In genomic region chr7:36476851-36477644, GRCm38 (mm10) we compare ENCODE assay signal across 15 mouse cellular contexts.
DNase-seq lines count a peak whose midpoint lies in the region; ATAC-seq and TF ChIP-seq lines count a peak whose summit lies in the region.
"Had no signal": no experiment of that assay in that cellular context is flagged by ENCODE, and none has a peak within 500 bp of the region (broad histone marks: within the 10 kb centered on the region; RNA-seq: fewer than 3 reads in every experiment).

No protein-coding gene starts in this region.

- H3K4me3 ChIP-seq in left cerebral cortex, adult 2 months: peak overlapping the region; percentile 21
- peak overlapping the region; percentile 15 for H3K4me3 ChIP-seq in forebrain, embryonic 14.5 days (ENCODE audit: low read depth, low read length)
- no peak overlapping the region for H3K4me3 ChIP-seq in neural tube, embryonic 14.5 days (ENCODE audit: low read depth, low read length)
- H3K4me3 ChIP-seq: limb, embryonic 12.5 days; neural tube, embryonic 12.5 days; stomach, embryonic 15.5 days had no signal

- no peak overlapping the region for H3K27ac ChIP-seq in left cerebral cortex, adult 2 months
- 0 out of 2 replicates have a peak overlapping the region, but pooled peaks have one; percentile 35 for H3K27ac ChIP-seq in forebrain, embryonic 14.5 days (ENCODE audit: low read depth, low read length)
- peak overlapping the region; percentile 60; the same call in 1 of the 2 replicates for H3K27ac ChIP-seq in neural tube, embryonic 14.5 days (ENCODE audit: low read depth, low read length)
- H3K27ac ChIP-seq: limb, embryonic 12.5 days; neural tube, embryonic 12.5 days; stomach, embryonic 15.5 days had no signal

- peaks cover 13% of the 10 kb centered on the region for H3K4me1 ChIP-seq in forebrain, embryonic 14.5 days (ENCODE audit: control insufficient read depth, insufficient read depth, low read length)
- H3K4me1 ChIP-seq in neural tube, embryonic 14.5 days (ENCODE audit: control insufficient read depth, insufficient read depth, low read length): peaks cover 4% of the 10 kb centered on the region; the same call in 1 of the 2 replicates
- H3K4me1 ChIP-seq: stomach, embryonic 15.5 days had no signal

- DNase-seq in left cerebral cortex, adult 2 months (ENCODE audit: extremely low spot score in 1 of 2, low spot score in 2 of 2): no peak
- no peak for DNase-seq in left cerebral cortex, adult 18-20 months (ENCODE audit: low spot score in 2 of 2)
- DNase-seq in brain, embryonic 18.5 days (ENCODE audit: low read depth, low spot score): peak; percentile 42
- peak; percentile 86 for DNase-seq in forebrain, embryonic 14.5 days (ENCODE audit: low spot score)
- no peak for DNase-seq in gastrocnemius, postnatal 36 days
- no peak for DNase-seq in cerebellum, adult 11 months
- DNase-seq: heart, postnatal 14 days; lung, adult 2 months; thymus, postnatal 25 days had no signal

- H3K9ac ChIP-seq in forebrain, embryonic 14.5 days (ENCODE audit: low read length): peak overlapping the region; percentile 30; the same call in 1 of the 2 replicates
- no peak overlapping the region for H3K9ac ChIP-seq in neural tube, embryonic 14.5 days (replicated peaks; ENCODE audit: low read depth, low read length)
- H3K9ac ChIP-seq: limb, embryonic 12.5 days; neural tube, embryonic 12.5 days; stomach, embryonic 15.5 days had no signal

- no peaks in the 10 kb centered on the region for H3K27me3 ChIP-seq in forebrain, embryonic 14.5 days (replicated peaks; ENCODE audit: control insufficient read depth, insufficient read depth, low read length)
- H3K27me3 ChIP-seq in neural tube, embryonic 14.5 days (ENCODE audit: control insufficient read depth, insufficient read depth, low read length): no peaks in the 10 kb centered on the region
- H3K27me3 ChIP-seq: neural tube, embryonic 12.5 days; stomach, embryonic 15.5 days had no signal

- intact Hi-C loops in left cerebral cortex, adult 2 months (cut with DNase I): no loop called here
- intact Hi-C loops in gastrocnemius, postnatal 36 days (cut with DNase I): no loop called here

- WGBS in forebrain, embryonic 14.5 days: 14% methylated on average over 22 of the region's 22 CpGs
- WGBS in neural tube, embryonic 14.5 days: 63% methylated on average over 22 of the region's 22 CpGs

- H3K36me3 ChIP-seq in forebrain, embryonic 14.5 days (ENCODE audit: control insufficient read depth, insufficient read depth, low read length): no peaks in the 10 kb centered on the region
- H3K36me3 ChIP-seq in neural tube, embryonic 14.5 days (ENCODE audit: control insufficient read depth, insufficient read depth, low read length): no peaks in the 10 kb centered on the region
- H3K36me3 ChIP-seq: limb, embryonic 12.5 days; neural tube, embryonic 12.5 days; stomach, embryonic 15.5 days had no signal

- H3K4me2 ChIP-seq in forebrain, embryonic 14.5 days (ENCODE audit: low read length): peak overlapping the region; percentile 48
- H3K4me2 ChIP-seq in neural tube, embryonic 14.5 days (ENCODE audit: low read depth, low read length): no peak overlapping the region
- H3K4me2 ChIP-seq: limb, embryonic 12.5 days; neural tube, embryonic 12.5 days; stomach, embryonic 15.5 days had no signal

- TF ChIP-seq CTCF in left cerebral cortex, adult 2 months (IDR thresholded peaks at IDR 0.05): no peak

- H3K9me3 ChIP-seq in forebrain, embryonic 14.5 days (replicated peaks; ENCODE audit: control insufficient read depth, low read length): no peaks in the 10 kb centered on the region
- H3K9me3 ChIP-seq in neural tube, embryonic 14.5 days (ENCODE audit: control insufficient read depth, low read length): no peaks in the 10 kb centered on the region
- H3K9me3 ChIP-seq: limb, embryonic 12.5 days; neural tube, embryonic 12.5 days; stomach, embryonic 15.5 days had no signal

- peak; percentile 87 for ATAC-seq in forebrain, embryonic 14.5 days
- no peak for ATAC-seq in neural tube, embryonic 14.5 days (ENCODE audit: low read depth)
- ATAC-seq: CD4-positive, CD25-positive, alpha-beta regulatory T cell, adult 4 months; intestine, postnatal 0 days had no signal

Comparison
In these comparisons a context has a peak if more than half of its experiments do, and no peak if none do; other contexts are left out.
1. DNase-seq: peak in brain, embryonic 18.5 days (single experiment) and forebrain, embryonic 14.5 days (single experiment); none in left cerebral cortex, adult 2 months (0 of 2), left cerebral cortex, adult 18-20 months (0 of 2), gastrocnemius, postnatal 36 days (0 of 2) and cerebellum, adult 11 months (single experiment).